Mouse (Mus musculus) lung, adult 2 months (tissue): ENCODE measurements around the gene Gm17662. TPM values are rescaled to one million over a fixed set of nuclear protein-coding genes. Genes with fewer than 3 reads are reported as not detected.

Experiments
- DNase-seq: peaks from one replicate; pipeline ENCODE4 v3.0.0; 2022
- H3K4me1 ChIP-seq: fragments of 200-500 bp; 2 replicates; pipeline ENCODE4 v1.6.1; 2011; ENCODE audit warnings: low read length; ENCODE audit not compliant: control insufficient read depth, insufficient read depth
- H3K4me3 ChIP-seq: fragments of 200-500 bp; replicated peaks from 2 replicates; pipeline ENCODE3; 2011; ENCODE audit warnings: low read depth, mild to moderate bottlenecking, control low read depth, low read length; ENCODE audit errors: extremely low read depth
- CTCF ChIP-seq: fragments of 200-500 bp; IDR thresholded peaks from 2 replicates; pipeline ENCODE4 v1.5.1; 2011; ENCODE audit warnings: mild to moderate bottlenecking, low read length, control low read depth; ENCODE audit not compliant: insufficient read depth
- POLR2A ChIP-seq: fragments of 200-500 bp; IDR thresholded peaks from 2 replicates; pipeline ENCODE4 v1.6.1; 2011; ENCODE audit warnings: low read depth, mild to moderate bottlenecking, control low read depth, low read length, borderline replicate concordance; ENCODE audit errors: extremely low read depth
- WGBS: fragments of 180-500 bp; shearing (Covaris S2); methylation state at CpG from one replicate; pipeline ENCODE4 v1.1.7; 2018; 5-methylcytosine and 5-hydroxymethylcytosine counted together
- polyA plus RNA-seq: library from polyadenylated mRNA; depleted of rRNA; stranded (reverse); fragments of >200 nt; gene quantifications from 2 replicates; pipeline ENCODE4 v1.2.3, GENCODE M21; 2012

The Gm17662 gene
- polyA plus RNA-seq, 1 experiment, result not detected

DNA sequence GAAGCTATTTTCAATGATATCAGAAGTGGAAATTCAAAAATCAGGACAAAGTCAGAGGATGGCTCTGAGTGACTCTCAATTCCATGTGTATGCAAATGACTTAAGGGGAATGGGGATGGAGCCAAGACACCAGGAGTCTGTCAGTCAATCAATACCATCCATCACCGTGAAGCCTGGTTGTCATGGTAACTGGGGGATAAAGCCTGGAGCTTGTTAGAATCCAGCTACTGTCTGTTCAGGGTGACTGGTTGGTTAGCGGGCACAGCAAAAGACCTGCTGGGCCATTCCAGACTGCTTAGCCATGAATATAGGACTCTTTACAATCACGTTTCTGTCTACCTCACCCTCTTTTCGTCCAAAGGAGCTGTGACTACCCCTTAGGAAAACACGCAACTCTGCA, 22.0 kb upstream of the Gm17662 start:
- TF ChIP-seq CTCF, result no peak
- no peak for TF ChIP-seq POLR2A

GRCm38 (mm10) chr4:104838342-104838741, 18.8 kb upstream of the Gm17662 start:
- DNase-seq, result no peak
- Histone ChIP-seq H3K4me1 (no peaks in the 10 kb centered on the region), H3K4me3 (no peak overlapping the region)
- no peak for TF ChIP-seq CTCF
- no peak for TF ChIP-seq POLR2A
- 61% methylated on average over 2 of the region's 2 CpGs for WGBS

More for the DNA sequence above, 22.0 kb upstream of the Gm17662 start:
- DNase-seq, result no peak
- no peak overlapping the region for H3K4me3 ChIP-seq
- WGBS, result 51% methylated on average over 5 of the region's 5 CpGs
- no peaks in the 10 kb centered on the region for H3K4me1 ChIP-seq

GRCm38 (mm10) chr4:104842204-104842603, 14.9 kb upstream of the Gm17662 start:
- no peak for TF ChIP-seq POLR2A
- no peak for TF ChIP-seq CTCF
- WGBS, result 85% methylated on average over 5 of the region's 5 CpGs

DNA sequence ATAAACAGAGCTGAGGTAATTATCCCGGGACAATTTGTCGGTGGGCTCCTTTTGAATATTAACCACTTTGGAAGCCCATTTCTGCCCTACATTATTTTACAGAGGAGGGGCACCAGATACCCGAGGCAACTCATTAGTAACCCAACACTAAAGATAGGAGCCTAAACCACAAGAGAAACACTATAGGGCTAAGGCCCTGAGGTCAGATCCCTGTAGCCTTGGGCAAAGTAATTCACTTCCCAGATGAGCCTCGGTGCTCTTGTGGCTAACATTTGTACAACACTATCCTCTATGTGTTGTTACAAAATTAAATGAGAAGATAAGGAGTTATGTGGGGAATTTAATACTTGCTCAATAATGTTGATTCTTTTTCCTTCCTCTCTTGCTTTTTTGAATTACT, 13.6 kb upstream of the Gm17662 start:
- WGBS, result 61% methylated on average over 4 of the region's 4 CpGs
- H3K4me1 ChIP-seq, result no peaks in the 10 kb centered on the region
- H3K4me3 ChIP-seq, result no peak overlapping the region
- TF ChIP-seq CTCF (no peak), POLR2A (no peak)
- no peak for DNase-seq

More at GRCm38 (mm10) chr4:104842204-104842603, 14.9 kb upstream of the Gm17662 start:
- H3K4me3 ChIP-seq, result no peak overlapping the region
- no peak for DNase-seq
- H3K4me1 ChIP-seq, result no peaks in the 10 kb centered on the region

- WGBS, result 73% methylated on average over 2 of the region's 2 CpGs
- TF ChIP-seq CTCF (no peak), POLR2A (no peak)
- H3K4me1 ChIP-seq, result no peaks in the 10 kb centered on the region
- H3K4me3 ChIP-seq, result no peak overlapping the region
- no peak for DNase-seq
Observed at GRCm38 (mm10) chr4:104855216-104855615, 1.9 kb upstream of the Gm17662 start.

DNA sequence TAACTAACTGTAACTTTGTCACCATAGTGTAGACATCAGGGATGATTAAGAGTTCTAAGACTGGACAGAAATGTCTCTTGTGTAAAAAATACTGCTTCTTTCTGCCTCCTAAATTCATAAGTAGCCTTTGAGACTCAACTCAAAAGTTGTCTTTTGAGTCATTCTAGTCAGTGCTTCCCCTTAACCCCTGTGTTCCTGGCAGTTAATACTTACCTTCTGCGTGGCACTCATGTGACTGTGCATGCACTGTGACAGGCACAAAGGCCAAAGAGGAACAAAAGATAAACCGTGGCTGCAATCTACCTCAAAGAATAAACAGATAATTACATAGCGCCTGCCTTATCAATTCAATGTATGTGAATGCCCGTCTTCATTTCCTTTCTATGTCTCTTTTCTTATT, 694 bp downstream of the Gm17662 start:
- H3K4me1 ChIP-seq, result no peaks in the 10 kb centered on the region
- WGBS, result 60% methylated on average over 4 of the region's 4 CpGs
- no peak for TF ChIP-seq POLR2A
- TF ChIP-seq CTCF, result no peak
- DNase-seq, result no peak
- H3K4me3 ChIP-seq, result no peak overlapping the region

DNA sequence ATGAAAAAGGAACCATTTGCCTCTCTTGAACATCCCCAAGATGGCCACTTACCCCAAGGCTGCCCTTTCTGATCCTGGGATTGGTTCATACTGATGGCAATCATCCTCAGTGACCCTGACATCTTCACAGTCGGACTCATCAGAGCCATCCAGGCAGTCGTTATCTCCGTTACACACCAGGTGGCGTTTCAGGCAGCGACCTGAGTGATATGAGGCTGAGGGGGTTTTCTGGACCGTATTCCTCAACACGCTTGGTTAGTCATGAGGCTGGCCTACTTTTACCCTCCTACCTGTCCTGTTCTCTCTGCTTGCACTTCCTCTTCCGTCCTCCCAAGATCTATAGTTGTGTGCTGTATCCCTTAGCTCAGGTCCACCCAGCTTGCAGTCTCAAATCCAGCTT, 4.1 kb downstream of the Gm17662 start:
- 78% methylated on average over 8 of the region's 8 CpGs for WGBS
- no peak for DNase-seq
- no peak overlapping the region for H3K4me3 ChIP-seq
- no peaks in the 10 kb centered on the region for H3K4me1 ChIP-seq
- TF ChIP-seq CTCF (no peak), POLR2A (no peak)

DNA sequence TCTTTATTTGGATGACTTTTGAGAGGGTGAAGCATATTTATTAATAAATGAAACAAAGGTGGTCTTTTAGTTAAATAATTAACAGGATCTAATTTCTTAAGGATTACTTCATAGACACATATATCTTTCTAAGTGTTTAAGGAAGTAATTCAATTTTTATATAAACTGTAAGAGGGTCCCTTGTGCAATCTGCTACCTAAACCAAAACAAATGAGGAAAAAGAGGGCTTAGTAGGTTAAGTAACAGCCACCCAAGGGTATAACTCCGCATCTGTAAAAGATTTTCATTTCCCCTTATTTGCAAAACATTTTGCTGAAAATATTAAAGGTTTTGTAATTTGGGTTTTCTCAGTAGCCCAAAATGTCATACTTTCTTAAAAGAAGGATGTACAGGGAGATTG, 7.3 kb downstream of the Gm17662 start:
- no peak for DNase-seq
- no peak overlapping the region for H3K4me3 ChIP-seq
- WGBS, result 86% methylated on average over 1 of the region's 1 CpGs
- TF ChIP-seq CTCF (no peak), POLR2A (no peak)
- no peaks in the 10 kb centered on the region for H3K4me1 ChIP-seq

GRCm38 (mm10) chr4:104869581-104869980, 12.5 kb downstream of the Gm17662 start:
- Histone ChIP-seq H3K4me3 (no peak overlapping the region), H3K4me1 (no peaks in the 10 kb centered on the region)
- no peak for DNase-seq
- no peak for TF ChIP-seq CTCF
- no peak for TF ChIP-seq POLR2A

DNA sequence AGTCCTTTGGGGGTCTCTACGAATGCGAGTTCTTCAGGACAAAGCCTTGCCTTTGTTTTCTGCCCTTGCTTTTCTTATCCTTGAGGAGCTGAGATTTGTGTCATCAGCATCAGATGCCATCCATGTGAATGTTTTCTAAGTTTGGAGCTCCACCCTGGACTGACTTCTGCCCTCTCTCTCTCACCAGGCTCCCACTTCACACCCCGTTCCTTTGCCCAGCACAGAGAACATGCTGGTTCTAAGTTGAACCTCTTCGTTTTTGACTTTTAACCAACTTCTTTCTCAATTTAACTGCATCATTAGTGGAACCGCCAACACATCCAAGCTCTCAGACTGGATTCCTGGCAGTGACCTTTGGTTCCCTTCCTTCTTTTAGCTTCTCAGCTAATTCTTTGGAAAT, 13.1 kb downstream of the Gm17662 start:
- TF ChIP-seq POLR2A, result no peak
- no peak for TF ChIP-seq CTCF
- DNase-seq, result no peak
- WGBS, result 79% methylated on average over 5 of the region's 5 CpGs

More for the DNA sequence above, 13.1 kb downstream of the Gm17662 start:
- Histone ChIP-seq H3K4me1 (no peaks in the 10 kb centered on the region), H3K4me3 (no peak overlapping the region)
